Mouse (Mus musculus) thymus, postnatal 0 days (tissue): ENCODE data around the gene Ano6. TPM values are rescaled to one million over a fixed set of nuclear protein-coding genes. Genes with fewer than 3 reads are reported as not detected.

Experiments used
- DNase-seq: peaks from one replicate; pipeline ENCODE4 v3.0.0-alpha.2; 2015; ENCODE audit warnings: low spot score
- polyA plus RNA-seq: library from polyadenylated mRNA; unstranded; fragments of >200 nt; fragmentation: Nextera tagmentation; extraction: Ambion mirVana; gene quantifications from 2 replicates; pipeline ENCODE4 v1.2.1, GENCODE M21; 2015

The Ano6 gene
- polyA plus RNA-seq, 1 experiment from 2014 or later: 104 TPM

DNA sequence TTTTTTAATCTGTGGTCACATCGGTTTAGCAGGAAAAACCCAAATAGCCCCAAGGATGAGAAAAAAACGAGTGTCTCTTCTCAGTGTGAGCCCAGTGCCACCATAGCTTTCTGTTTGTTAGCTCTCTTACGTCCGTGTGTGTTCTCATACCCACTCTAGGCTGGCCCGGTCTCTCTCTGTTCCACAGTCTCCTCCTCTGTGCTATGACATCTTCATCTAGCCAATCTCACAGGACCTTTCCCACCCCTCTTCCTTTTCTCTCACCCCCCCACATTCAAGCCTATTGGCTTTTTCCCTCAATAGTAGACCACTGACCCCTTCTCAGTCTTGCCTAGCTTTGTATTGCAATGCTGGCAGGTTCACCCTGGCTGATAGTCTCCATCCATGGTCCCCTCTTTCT lies 179.5 kb downstream of the Ano6 start:
- DNase-seq: no peak

DNA sequence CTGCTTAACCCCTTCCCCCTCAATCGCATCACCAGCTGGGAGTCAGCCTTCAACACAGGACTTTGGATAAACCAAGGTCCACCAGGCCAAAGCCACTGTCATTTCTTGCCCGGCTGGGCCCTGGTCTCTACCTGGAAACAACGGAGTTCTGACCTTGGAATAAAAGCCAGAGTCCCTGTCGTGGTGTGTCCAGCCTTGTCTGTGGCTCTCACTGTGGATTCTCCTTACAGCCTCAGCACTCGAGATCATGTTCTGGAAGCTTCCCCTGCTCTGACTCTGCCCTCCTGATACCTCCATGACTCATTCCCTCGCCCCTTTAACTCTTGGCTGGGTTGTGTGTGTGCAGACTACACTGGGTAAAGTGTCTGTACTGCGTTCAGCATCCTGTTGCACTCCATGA lies 180.0 kb downstream of the Ano6 start:
- no peak for DNase-seq

DNA sequence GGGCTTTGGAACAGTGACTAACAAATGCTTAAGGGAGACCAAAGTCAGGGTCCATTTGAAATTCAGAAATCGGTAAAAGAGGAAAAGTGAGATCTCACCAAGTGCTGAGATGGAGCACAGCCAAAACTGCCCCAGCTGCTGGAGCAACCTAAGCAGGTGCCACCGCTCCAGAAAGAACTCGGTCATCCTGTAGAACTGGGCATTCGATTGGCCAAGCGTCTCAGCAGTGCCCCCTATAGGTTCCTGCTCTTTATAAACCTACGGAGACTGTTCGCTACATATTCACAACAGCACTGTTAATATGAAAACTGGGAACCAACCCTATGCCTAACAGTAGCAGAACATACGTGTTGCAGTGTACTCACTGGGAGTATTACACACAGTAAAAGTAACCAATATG lies 180.7 kb downstream of the Ano6 start:
- DNase-seq: peak; percentile 16

DNA sequence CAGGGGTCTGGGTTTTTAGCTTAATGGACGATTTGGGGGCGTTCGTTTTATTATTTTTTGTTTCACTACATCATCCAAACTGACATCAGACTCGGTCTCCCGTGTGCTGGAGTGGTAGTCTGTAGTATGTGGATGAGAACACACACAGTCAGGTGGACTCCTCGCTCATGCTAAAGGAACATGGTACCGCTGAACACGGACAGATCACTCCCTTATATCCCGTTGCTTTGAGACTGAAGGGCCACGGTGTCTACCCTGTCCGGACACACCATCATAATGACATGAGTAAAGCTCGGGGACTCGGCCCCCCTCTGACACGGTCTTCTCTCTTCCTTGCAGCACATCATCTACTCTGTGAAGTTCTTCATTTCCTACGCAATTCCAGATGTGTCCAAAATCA lies 181.5 kb downstream of the Ano6 start:
- DNase-seq: no peak

DNA sequence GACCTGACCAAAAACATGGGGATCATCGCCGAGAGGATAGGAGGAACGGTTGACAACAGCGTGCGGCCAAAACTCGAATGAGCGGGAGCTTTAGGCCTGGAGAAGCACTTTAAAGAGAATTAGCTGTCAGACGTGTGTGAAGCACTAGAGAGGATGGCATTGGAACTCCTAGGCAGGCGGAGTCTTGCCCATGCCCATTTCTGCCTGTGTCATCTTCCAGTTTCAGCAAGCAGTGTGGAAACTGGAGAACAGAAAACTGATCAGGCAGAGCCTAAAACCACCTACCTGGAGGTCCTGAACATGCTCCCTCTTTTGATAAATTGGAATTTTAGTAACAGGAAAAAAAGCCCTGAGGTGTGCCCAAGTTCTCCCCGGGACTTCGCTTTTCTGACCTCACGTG lies 182.0 kb downstream of the Ano6 start:
- no peak for DNase-seq

DNA sequence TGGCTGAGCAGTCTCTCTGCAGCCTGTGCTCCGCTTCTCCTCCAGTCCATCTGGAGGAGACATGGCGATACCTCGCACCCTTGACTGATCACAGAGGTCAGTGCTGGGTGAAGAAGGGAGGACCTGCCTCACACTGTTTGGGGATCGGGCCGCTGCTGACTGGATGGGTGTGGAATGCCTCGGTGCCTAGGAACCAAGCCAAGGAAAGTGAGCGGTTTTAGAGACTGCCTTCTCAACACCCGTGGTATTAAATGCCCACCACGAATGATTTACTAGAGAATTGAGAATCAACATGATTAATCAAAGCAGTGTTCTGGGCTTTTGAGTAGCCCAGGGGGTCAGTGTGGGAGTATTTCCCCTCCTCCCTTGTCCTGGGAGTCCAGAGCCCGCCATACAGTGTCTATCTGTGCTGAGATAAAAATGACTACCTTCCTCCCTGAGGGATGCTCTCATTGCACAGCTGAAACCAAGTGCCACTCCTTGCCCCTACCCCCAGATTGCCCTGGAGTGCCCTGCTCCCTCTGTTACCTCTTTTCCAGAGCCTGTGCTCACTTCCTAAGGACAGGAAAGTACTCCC lies 183.5 kb downstream of the Ano6 start:
- DNase-seq: no peak

DNA sequence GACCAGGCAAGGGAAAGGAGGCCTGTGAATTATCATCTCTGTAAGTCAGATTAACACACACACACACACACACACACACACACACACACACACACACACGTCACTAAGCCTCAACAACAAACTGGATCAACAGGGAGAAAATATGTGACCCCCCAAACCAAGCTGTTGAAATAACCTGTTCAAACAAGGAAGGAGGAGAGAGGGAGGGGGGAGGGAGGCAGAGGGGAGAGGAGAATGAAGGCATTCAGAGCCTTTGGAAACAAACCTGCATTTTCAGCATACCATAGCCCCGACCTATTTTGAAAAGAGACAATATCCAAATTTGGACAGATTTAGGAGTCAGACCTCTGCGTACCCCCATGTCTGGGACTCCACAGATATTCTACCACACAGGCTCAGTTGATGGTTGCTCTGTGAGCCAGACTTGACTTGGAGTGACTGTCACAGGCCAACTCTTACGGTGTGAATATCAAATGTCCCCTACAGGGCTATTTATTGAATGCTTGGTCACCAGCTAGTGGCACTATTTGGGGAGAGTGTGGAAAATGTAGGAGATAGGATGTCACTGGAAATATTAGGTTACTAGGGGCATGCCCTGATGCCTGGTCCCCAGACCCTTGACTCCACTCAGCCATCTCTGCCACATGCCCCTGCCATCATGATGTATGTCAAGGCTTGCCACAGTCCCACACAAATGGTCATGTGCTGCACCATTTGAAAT lies 185.7 kb downstream of the Ano6 start:
- DNase-seq: no peak

DNA sequence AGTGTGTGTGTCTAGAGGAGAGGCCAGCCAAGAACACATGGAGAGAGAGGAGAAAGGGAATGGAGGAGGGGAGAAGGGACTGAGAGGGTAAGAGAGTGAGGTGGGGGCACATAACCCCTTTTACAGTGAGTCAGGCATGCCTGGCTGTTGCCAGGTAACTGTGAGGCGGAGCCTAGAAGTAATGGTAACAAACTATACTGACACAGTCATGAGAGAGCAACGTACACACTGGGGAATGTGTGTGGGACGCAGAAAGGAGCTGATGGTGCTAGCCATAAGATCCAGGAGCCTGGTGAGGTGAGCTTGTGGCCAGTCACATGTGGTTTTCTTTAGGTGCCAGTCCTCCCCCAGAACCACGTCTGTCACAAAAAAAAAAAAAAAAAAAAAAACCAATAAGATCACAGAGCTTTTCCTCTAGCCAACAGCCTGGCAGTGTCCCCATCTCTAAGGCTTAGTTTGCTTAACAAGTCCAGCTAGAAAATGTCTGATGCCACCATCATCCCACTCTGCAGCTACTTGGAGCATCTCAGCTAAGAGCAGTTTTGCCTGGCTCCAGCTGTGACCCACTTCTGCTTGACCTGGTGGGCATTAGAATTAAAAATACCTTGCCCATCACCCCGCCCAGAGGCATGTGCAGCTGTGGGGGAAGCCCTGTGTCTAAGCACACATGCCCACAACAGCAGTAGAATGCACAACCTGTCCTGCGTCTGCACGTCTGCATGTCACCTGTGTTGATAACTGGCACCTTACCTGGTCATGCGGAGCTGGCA lies 186.7 kb downstream of the Ano6 start:
- DNase-seq: no peak

DNA sequence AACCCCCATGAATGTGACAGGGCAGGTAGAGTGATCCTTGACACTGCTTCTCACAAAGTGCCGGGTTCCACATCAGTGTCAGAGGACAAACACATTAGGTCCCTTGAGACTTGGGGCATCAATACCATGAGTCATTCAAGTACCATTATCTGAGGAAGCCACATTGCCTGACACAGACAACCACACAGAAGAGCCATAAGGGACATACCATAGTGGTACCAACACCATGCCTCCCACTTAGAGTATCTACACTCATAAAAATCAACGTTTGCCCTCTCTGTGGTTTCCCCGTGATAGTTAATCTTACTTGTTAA lies 187.3 kb downstream of the Ano6 start:
- no peak for DNase-seq

DNA sequence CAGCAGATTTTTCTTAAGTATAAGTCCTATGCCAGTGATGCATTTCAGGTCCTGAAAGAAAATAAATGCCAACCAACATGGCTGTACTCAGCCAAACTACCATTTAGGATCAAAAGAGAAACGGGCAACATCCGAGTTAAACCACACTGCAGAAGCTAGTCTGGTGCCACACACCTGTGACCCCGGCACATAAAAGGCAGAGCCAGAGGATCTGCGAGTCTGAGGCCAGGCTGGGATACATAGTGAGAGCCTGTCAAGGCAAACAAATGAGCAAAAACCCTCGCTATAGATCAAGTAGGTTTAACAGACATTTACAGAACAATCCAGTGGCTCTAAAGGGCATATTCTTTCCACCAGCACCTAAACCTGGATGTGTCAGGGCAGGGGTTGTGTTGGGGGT lies 190.0 kb downstream of the Ano6 start:
- peak; percentile 84 for DNase-seq

DNA sequence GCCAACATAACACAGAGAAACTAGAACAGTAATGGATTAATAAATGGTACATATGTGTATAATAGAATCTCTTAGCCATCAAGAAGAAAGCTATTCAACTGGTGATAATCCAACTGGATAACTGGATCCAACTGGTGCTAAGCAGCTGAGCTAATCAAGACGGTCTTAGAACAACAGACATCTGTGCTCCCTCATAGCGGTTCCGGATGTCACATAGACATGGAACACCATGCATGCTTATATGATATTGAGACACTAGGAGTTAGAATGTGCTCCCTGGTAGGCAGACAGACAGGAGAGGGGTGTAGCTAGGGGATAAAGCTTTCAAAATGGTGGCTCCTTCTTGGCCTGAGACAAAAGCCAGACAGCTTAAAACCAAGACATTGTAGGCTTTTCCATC lies 197.3 kb downstream of the Ano6 start:
- no peak for DNase-seq

DNA sequence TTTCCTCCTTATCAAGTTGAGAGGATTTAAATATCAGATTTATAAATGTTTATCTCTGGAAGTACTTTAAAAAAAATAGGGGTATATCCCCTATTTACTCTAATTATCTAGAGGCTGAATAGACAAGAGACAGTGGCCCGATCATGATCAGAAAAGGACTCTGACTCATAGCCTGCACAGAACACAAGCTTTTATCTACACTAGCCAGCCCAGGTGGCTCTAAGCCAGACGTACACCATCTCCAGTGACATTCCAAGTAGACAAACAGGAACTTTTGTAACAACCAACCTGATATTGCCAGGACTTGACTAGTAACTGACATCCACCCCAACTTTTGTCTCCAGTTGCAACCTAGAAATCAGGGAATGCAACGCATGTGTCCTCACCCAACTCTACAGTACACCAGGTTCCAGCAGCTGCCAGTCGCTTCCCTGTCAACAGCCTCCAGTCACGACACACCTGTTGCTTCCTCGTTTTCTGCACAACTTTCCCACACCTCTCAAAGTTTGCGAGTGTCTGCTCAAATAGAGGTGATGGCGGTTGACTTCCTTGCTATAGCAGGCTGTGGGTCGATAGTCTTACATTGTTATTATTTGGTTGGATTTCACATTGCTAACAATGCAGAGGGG lies 199.0 kb downstream of the Ano6 start:
- no peak for DNase-seq

DNA sequence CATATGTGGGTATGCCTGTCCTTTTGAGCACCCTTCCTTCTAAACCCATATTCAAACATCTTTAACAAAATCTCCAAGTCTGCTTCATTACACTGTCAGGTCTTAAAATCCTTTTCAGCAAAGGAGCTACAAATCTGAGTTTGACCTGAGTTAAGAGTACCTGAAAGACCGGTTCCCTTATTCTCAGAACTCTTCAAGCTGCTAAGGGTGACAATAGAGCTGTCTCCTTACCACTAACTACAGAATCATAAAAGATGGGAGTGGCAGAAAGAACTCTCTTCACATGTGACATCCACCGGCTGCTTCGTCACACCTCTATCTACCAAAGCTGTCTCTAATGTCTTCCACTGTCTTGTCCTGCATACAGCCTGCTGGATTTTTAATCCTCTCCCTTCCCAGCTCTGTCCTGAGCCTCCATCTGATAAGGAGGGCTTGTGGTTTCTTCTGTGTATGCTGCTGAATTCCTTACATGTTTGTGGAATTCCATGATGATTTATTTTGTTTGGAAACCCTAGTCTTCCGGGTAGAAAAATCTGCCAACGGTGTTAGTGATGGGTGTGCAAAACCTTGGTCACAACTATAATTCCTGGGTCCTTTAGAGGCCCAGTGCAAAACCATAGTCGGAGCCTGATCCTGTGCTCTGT lies 212.4 kb downstream of the Ano6 start:
- no peak for DNase-seq

DNA sequence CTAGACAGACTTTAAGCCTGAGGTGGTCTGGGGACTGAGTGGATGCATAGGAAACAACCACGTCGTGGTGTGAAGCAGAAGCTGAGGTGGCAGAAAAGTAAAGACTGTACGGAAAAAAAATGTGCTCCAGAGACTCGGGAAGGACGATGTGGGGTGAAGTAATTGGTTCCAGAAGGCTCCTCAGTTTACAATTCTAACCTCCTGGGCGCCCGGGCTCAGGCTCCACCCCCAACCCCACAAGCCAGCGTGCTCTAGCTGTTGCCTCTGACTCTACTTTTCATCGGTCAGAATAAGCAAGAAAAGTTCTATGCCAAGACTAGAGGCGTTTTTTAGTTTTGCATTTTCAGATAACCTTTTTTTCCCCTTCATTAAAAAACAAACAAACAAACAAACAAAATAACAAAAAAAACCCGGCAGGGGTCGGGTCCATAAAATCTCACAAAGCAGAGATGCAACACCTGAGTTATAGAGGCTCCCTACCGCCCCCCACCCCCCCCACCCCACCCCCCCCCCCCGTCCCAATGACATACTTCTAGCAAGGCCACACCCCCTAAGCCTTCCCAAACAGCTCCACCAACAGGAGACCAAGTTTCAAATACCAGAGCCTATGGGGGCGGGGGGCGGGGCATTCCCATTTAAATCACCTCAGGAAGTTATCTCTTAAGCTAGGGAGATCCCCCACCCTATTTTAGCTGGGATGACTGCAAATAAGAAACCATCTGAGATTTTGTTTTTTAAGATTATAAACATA lies 221.2 kb downstream of the Ano6 start:
- no peak for DNase-seq

DNA sequence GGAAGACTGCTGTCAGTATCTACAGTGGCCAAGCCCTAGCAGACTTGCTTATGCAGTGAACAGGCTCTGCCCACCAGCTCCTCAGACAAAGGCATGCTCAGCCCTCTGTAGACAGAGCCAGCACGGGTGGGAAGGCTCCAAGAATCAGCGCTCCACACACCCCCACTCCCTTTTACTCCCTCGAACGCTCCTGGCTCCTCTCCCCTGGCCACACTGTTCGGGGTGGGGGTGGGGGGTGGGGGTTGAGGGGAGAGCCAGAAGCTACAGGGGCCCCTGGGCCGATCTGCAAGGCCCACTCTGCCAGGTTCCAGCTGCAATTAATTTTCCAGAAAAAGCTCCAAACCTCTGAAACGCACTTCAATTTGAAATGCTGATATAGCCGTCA lies 221.7 kb downstream of the Ano6 start:
- DNase-seq: no peak

DNA sequence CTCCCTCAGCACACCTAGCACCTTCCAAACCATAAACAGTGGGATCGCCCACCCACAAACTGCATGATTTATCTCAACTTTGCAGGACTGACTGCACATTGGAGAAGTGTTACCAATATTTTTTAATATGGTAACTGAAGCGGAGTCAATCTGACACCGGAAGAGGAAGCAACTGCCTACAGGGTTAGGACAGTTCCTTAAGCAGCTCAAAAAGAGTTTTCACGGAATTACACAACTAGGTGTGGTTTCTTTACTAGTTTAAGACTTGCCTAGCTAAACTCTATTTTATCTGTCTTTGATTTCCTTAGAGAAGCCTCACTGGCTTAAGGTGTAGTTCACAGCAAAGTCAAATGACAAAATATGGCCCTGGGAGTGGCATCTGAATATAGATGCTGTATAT lies 223.9 kb downstream of the Ano6 start:
- DNase-seq: no peak

DNA sequence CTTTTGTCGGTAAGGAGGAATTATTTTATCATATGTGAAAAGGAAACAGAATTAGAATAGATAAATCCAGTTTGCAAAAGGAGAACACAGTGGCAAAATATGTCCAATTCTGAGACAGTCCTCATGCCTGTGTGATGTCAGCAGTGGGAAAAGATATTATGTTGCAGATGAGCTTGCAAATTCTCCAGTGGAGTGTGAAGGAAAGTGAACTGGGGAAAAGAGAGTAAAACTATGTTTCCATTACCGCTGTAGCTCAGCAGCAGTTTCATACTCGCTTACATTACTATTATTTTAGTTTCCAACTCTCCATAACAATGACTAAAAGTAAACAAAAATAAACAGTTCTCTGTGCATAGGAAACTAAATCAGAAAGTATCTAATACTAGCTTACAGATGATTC lies 229.8 kb downstream of the Ano6 start:
- DNase-seq: no peak

DNA sequence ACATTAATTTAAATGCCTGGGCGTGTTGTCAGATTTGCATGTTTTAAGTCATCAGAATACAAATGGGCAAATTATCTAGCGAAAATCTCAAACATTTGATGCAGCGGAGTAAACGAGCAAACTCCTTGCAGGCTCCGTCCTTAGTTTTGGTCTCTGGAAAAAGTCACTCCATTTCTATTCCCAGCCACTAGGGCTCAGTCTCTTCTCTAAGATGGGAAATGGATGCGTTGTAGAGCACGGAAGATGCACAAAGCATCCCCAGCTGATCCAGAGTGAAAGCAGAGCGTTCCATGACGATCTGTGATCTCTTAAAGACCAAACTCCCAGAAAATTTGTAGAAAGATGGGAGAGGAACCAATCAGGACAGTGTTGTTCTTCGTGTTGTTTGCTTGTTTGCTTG lies 230.9 kb downstream of the Ano6 start:
- DNase-seq: no peak
